Mouse (Mus musculus) layer of hippocampus, postnatal 36 days (tissue): ENCODE results near the gene Ptms. TPM values are rescaled to one million over a fixed set of nuclear protein-coding genes. Genes with fewer than 3 reads are reported as not detected.

Experiments
- total RNA-seq, 2 experiments: library from RNA; stranded (reverse); gene quantifications; 2 replicates each; pipeline ENCODE4 v1.2.3; 2021

Ptms gene
- total RNA-seq, 2 experiments from 2014 or later: 1,023 to 1,087 TPM

Other genes starting within 250 kb of the Ptms start
- gene Emg1, start 207.9 kb downstream of the Ptms start, total RNA-seq: 10 to 100 TPM; 54.3 to 64.9 TPM
- gene Phb2, start 207.8 kb downstream of the Ptms start, total RNA-seq: 100 to 1,000 TPM; 114 to 129 TPM
- 1 to 10 TPM; 2.9 to 3.0 TPM for gene Ptpn6, start 181.4 kb downstream of the Ptms start, total RNA-seq
- 100 to 1,000 TPM; 337 to 366 TPM for gene Grcc10, start 178.7 kb downstream of the Ptms start, total RNA-seq
- gene Gm45234, start 164.1 kb downstream of the Ptms start, total RNA-seq: not detected
- gene Atn1, start 163.6 kb downstream of the Ptms start, total RNA-seq: 100 to 1,000 TPM; 139 to 170 TPM
- 1,000 to 10,000 TPM in 1 of 2 experiments, 100 to 1,000 TPM in 1; 956 to 1,045 TPM for gene Eno2, start 150.4 kb downstream of the Ptms start, total RNA-seq
- 1 to 10 TPM in 1 of 2 experiments, under 1 TPM in 1; 1.00 to 3.5 TPM for gene Lrrc23, start 140.4 kb downstream of the Ptms start, total RNA-seq
- 1 to 10 TPM; 2.9 to 3.1 TPM for gene Spsb2, start 111.4 kb downstream of the Ptms start, total RNA-seq
- gene Tpi1, start 105.8 kb downstream of the Ptms start, total RNA-seq: 100 to 1,000 TPM; 731 to 778 TPM
- 100 to 1,000 TPM; 174 to 188 TPM for gene Usp5, start 90.6 kb downstream of the Ptms start, total RNA-seq
- gene Cdca3, start 90.6 kb downstream of the Ptms start, total RNA-seq: 1 to 10 TPM in 1 of 2 experiments, under 1 TPM in 1; 0.38 to 1.2 TPM
- gene Gnb3, start 79.8 kb downstream of the Ptms start, total RNA-seq: under 1 TPM in 1 of 2 experiments, not detected in 1; 0.17 TPM
- 10 to 100 TPM; 30.4 to 37.1 TPM for gene P3h3, start 62.4 kb downstream of the Ptms start, total RNA-seq
- gene Gpr162, start 56.1 kb downstream of the Ptms start, total RNA-seq: 100 to 1,000 TPM; 180 to 187 TPM
- gene Cd4, start 31.9 kb downstream of the Ptms start, total RNA-seq: under 1 TPM in 1 of 2 experiments, not detected in 1; 0.23 TPM
- gene Lag3, start 8.4 kb downstream of the Ptms start, total RNA-seq: 1 to 10 TPM; 2.1 to 2.3 TPM
- gene Mlf2, start 11.3 kb upstream of the Ptms start, total RNA-seq: 100 to 1,000 TPM; 630 to 652 TPM
- 100 to 1,000 TPM; 149 TPM for gene Cops7a, start 45.4 kb upstream of the Ptms start, total RNA-seq
- gene Pianp, start 76.6 kb upstream of the Ptms start, total RNA-seq: 100 to 1,000 TPM; 163 to 173 TPM
- gene Zfp384, start 89.0 kb upstream of the Ptms start, total RNA-seq: 10 to 100 TPM; 43.9 to 48.9 TPM
- gene Ing4, start 119.7 kb upstream of the Ptms start, total RNA-seq: 10 to 100 TPM; 56.9 to 65.7 TPM
- 10 to 100 TPM; 13.4 to 17.8 TPM for gene Acrbp, start 129.6 kb upstream of the Ptms start, total RNA-seq
- under 1 TPM; 0.53 to 0.75 TPM for gene Lpar5, start 147.8 kb upstream of the Ptms start, total RNA-seq
- gene Chd4, start 175.9 kb upstream of the Ptms start, total RNA-seq: 100 to 1,000 TPM; 172 to 173 TPM
- 10 to 100 TPM; 30.2 to 34.4 TPM for gene Nop2, start 211.8 kb upstream of the Ptms start, total RNA-seq
- 10 to 100 TPM; 67.5 to 68.9 TPM for gene Iffo1, start 225.1 kb upstream of the Ptms start, total RNA-seq
- gene Gapdh, start 246.4 kb upstream of the Ptms start, total RNA-seq: 1,000 to 10,000 TPM; 2,301 to 2,480 TPM